Mouse (Mus musculus) spleen, postnatal 36 days (tissue): Measurements from ENCODE around the gene Gm5795.
"Not testable (repeated sequence)": the region's sequence is repeated elsewhere in the genome, so short reads cannot be mapped to it uniquely, and the experiment has no call there.

Experiments
- DNase-seq, 2 experiments: peaks; one replicate each; pipeline ENCODE4 v3.0.0; 2022; ENCODE audit warnings: low spot score in 2 of 2, mixed read lengths in 1 of 2

Gm5795 gene

GRCm38 (mm10) chr14:3187955-3188354, at the start of gene Gm5795:
TSS of gene Gm5795 (plus strand) at chr14:3188255.
- not testable (repeated sequence) for DNase-seq

DNA sequence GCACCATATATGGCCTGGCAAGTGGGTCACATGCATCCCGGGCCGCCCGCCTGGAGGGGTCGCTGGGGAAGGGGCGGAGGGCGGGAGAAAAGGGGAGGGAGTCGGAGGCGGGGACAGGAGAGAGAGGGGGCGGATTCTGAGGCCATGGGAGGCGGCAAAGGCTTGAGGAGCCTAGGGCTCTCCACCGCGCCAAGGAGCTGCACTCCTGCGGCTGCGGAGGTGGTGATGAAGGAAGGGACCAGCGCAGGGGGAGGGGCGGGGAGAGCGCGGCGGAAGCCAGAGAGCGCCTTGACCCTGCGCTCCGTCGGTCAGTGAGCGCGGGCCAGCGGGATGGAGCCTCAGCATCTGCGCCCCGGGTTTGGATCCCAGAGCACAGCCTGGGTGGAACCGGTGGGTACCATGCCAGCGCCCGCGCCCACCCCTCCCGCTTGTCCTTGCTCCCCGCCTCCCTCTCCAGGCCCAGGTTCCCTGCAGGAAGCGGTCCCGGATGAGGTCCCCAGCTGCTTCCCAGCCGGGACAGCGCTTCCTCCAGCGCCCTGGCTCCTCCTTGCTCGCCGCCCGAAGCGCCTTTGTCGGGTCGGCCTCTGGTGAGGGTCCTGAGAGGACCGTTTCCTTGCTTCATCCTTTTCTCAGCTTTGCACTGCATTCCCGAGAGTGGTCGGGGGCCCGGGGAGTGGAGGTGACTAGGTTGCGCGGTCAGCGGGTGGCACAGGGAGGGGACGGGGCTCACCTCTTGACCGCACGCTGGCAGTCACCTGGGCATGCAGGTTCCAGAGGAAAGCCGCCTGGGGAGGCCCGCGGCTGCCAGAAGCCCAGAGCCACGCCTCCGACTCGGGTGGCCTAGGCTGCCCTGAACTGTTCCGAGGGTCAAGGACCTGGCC, 20.5 kb downstream of the Gm5795 start, which contains the start of gene D830030K20Rik:
D830030K20Rik (plus strand) TSS at position 217 of the 881 bp plus-strand sequence.
- not testable (repeated sequence) for DNase-seq

- not testable (repeated sequence) for DNase-seq
These were observed 21.3 kb downstream of the Gm5795 start for GRCm38 (mm10) chr14:3209367-3209766.
